Mouse (Mus musculus) cerebellum, adult (tissue): Measurements from ENCODE around the gene Ube2e1.

Source experiments
- ATAC-seq: cut with Nextera tagmentation; 2 replicates; pipeline ENCODE4 v1.9.2; 2017; ENCODE audit warnings: mild to moderate bottlenecking, moderate library complexity, mixed read lengths; ENCODE audit not compliant: insufficient number of reproducible peaks, low FRiP score, low TSS enrichment

The Ube2e1 gene

DNA sequence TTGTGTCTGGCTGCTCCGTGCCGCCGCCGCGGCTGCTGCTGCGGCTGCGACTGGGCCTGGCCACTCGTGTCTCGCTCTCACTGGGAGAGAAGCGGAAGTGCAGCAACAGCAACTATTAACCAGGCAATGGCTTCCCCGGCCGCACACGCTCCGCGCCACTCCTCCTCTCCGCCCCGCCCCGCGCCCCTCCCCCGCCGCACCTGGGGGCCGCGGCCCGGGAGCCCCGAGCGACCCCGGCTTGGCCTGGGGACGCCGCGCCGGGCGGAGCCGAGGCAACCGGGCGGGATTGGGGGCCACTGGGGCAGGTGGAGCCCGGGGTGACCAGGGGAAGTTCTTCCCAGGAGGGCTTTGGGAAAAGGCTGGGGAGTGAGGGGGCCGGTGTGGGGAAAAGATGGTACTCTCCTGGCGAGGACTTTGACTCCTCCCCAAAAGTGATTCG is at the start of gene Ube2e1:
Ube2e1 (minus strand) TSS at position 167 of the 439 bp plus-strand sequence.
- peak; percentile 78 for ATAC-seq

DNA sequence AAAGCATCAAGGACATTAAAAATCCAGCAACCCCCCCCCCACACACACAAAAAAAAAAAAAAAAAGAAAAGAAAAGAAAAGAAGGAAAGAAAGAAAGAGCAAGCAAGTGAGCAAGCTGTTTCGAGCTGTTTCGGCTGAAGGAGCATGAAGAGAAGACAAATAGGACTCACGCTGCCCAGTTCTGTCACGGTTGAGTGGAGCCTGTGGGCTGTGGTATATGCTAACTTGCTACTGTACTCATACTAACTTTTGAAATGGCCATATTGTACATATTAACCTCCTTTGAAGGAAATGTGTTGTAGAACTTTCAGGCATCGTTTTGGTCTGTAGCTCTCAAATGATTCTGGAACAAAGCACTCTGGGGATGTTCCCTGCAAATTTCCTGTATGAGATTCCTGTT is 48.2 kb upstream of the Ube2e1 start:
- no peak for ATAC-seq

DNA sequence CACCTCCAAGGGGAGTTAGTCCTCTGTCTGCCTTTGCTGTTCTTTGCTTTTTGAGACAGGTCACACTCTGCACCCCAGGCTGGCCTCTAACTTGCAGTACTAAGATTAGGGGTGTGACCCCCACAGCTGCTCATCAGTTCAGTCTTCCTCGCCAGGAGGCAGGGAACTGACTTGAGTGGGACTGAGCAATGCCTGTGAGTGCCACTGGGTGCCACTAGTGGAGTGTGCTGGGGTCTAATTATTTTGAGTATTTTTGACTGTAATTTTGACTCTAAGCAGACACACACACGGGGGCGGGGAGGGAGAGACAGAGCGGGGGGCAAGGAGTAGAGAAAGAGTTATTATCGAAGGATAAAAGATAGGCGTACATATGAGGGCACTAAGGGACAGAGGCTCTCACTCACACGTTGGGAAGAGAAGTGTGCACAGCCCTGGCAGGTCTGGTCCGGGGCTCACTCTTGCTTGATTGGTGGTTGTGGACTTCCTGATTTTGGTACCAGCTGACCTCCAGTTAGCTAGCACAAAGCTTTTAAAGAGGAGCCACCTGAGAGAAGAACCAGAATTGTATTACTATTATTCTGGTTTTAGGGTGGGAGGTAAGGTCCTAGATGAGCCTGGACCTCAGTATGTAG is 46.4 kb upstream of the Ube2e1 start:
- no peak for ATAC-seq

- no peak for ATAC-seq
Observed at GRCm38 (mm10) chr14:18376206-18376605, 44.5 kb upstream of the Ube2e1 start.

DNA sequence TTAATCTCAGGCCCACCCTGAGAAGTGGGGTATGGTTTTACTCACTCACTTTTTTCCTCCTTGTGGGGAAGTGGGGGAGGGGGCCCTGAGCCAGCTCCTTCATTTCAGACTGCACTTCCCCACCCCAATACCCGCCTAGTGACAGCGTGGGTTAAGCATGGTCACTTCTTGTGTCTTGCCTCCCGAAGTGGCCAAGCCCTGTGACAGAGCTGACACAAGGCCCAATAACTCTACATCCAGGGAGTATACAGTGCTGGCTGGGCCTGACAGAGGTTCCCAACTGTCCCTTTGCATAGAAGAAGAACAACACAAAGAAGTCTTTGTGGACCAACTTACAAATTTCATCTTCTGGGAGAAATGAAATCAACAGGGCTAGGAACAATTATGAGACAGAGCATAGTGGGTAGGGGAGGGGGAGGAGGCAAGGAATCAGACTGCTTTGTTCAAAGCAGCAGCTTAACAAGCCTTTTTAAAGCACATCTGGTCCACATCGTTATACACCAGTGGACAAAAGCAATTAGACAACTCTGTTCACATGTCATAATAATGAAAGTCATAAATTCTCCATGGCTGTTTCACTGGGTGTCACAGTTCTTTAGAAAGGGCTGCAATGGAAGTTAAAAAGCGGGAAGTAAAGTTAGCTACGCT is 42.2 kb upstream of the Ube2e1 start:
- no peak for ATAC-seq

- ATAC-seq: no peak
Observed at GRCm38 (mm10) chr14:18372761-18373610, 41.3 kb upstream of the Ube2e1 start.

DNA sequence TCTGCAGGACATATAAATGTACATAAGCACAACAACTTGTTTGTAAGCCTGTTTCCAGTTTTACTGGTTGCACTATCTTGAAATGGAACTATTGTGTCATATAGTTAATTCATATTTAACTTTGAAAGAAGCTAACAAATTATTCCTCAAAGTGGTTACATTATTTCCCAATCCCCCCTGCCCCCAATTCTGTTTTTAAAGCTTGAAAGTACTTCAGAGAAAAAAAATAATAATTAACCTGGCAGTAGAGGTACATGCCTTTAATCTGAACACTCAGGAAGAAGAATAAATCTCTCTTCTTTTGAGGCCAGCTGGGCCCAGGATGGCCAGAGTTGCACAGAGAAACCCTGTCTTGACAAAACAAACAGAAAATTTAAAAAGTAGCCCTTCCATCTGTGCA is 37.4 kb upstream of the Ube2e1 start:
- ATAC-seq: no peak

DNA sequence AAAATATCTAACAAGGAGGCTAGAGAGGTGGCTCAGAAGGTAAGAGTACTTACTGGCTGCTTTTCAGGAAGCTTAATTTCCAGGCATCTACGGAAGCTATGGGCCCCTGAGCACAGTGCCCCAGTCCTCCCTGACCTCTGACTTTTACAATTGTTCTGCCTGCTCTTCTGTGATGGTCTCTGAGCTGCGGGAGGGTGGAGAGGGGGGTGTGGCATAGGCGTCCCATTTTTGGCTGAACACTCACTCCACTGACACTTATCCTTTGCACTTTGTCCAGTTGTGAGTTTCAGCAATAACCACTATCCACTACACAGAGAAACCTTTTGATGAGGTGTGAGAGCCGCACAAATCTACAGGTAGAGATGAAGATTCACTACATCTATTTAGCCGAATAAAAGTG is 35.4 kb upstream of the Ube2e1 start:
- ATAC-seq: no peak

DNA sequence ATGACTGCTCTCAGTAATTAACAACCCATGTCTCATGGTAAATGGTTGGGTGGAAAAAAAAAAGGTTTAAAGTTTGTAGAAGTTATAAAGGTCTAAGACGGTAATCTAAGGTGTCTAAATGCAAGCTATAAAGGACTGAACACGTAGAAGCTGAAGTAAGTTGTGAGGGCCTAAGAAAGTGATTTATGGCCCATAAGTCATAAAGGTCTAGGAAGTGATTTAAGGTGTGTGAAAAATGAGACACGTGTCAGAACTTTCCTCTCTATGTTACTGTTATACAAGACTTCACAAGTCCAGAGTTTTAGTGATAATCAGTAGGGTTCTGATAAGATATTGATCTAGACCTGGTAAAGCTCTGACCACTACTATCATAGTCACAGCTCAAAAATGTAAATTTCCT is 32.7 kb upstream of the Ube2e1 start:
- no peak for ATAC-seq

DNA sequence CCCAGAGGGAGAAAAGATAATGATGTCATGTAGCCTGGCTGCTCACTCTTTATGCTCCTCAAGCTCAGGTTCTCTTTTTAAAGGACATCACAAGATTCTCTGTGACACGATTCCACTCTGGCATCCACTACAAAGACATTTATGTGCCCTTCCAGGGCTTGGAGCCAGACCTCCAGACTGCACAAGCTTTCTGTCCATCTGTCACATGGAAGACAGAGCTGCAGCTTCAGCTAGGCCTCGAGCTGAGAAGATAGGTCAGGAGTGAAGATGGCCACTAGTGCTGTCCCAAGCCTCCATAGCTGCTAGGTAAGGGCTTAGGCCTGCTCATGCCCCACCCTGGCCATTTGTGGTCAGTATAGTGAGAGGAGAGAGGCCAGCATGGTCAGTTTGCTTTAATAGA is 24.8 kb upstream of the Ube2e1 start:
- ATAC-seq: peak; percentile 89

DNA sequence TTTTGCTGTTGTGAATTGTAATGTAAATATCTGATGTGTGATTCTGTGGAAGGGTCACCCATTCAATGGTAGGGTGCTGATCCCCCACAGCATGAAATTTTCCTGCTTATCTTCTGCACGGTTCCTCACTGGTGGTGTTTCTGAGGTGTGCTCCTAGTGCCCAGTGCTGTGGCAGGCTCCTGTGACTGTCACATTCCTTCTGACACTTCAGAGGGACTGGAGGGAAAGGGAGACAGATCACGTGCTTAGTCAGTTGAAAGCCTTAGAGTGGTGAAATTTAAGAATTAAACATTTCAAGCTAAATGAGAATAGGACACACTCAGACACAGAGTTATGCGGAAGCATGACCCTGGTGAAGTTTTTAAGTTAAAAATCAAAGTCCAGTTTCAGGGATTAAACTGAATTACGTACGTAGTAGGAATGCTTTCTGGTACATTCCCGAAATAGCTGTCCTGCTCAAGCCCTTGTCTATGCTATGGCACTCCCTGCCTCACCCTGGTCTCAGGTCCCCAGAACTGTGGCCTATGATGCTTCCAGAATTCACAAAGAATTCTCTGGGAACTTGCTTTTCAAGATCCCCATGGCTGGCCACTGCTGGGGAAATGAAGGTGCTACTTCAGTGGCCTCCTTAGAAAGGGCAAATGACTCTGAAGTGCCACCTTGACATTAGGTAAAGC is 24.0 kb upstream of the Ube2e1 start:
- ATAC-seq: no peak

- ATAC-seq: no peak
Observed at GRCm38 (mm10) chr14:18353525-18353924, 21.9 kb upstream of the Ube2e1 start.

GRCm38 (mm10) chr14:18352934-18353333 is 21.3 kb upstream of the Ube2e1 start:
- no peak for ATAC-seq

DNA sequence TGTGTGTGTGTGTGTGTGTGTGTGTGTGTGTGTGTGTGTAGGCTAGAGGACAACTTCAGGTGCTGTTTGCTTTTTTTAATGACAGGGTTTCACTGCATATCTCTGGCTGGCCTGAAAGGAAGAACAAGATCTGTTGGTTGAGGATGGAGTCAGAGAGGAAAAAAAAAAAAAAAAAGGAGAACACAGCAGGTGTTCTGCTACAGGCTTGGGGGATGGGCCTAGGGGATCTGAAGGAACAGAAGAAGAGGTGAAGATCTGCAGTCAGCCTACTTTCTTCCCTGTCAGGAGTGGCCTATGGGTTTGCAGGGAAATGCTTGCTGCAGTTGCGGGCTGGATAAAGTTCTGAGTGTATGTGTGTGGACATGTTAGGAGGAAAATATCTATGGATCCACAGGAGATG is 19.0 kb upstream of the Ube2e1 start:
- no peak for ATAC-seq

- no peak for ATAC-seq
Observed at GRCm38 (mm10) chr14:18349871-18350270, 18.2 kb upstream of the Ube2e1 start.

DNA sequence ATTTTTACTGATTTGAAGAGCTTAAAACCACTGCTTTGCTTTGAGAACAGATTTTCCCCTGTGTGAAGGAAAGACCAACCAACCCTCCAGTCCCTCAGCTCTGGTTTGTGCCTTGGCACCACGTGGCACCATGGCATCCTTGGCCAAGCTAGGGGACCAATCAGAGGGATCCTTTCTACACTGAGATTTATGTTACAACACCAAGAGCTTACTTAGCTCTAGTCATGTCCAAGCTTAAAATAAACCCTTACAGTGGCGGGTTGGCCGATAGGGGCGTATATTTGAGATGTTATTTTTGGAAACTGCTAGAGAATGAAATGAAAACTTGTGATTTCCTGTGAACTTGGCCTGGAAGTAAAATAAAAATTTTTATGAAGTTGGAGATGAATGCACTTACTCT is 11.9 kb upstream of the Ube2e1 start:
- no peak for ATAC-seq

- no peak for ATAC-seq
Observed at GRCm38 (mm10) chr14:18342749-18343148, 11.1 kb upstream of the Ube2e1 start.

GRCm38 (mm10) chr14:18341088-18341487 is 9.4 kb upstream of the Ube2e1 start:
- peak; percentile 90 for ATAC-seq

DNA sequence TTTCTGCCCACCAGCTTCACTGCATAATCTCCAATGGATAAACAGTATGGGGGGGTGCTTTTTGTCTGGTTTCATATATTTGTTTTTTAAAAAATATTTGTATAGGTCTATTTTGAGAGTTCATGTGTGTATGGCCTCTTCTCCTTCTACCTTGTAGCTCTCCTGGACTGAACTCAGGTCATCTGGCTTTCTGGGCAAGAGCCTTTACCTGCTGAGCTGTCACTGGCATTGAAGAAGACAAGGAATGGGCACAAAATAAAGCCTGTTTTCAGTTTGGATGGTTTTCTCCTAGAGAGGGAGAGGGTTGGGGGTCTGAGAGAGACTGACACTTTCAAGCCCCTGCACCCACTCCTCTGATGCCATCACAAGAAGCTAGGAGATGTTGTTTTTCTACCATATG is 4.4 kb upstream of the Ube2e1 start:
- no peak for ATAC-seq

DNA sequence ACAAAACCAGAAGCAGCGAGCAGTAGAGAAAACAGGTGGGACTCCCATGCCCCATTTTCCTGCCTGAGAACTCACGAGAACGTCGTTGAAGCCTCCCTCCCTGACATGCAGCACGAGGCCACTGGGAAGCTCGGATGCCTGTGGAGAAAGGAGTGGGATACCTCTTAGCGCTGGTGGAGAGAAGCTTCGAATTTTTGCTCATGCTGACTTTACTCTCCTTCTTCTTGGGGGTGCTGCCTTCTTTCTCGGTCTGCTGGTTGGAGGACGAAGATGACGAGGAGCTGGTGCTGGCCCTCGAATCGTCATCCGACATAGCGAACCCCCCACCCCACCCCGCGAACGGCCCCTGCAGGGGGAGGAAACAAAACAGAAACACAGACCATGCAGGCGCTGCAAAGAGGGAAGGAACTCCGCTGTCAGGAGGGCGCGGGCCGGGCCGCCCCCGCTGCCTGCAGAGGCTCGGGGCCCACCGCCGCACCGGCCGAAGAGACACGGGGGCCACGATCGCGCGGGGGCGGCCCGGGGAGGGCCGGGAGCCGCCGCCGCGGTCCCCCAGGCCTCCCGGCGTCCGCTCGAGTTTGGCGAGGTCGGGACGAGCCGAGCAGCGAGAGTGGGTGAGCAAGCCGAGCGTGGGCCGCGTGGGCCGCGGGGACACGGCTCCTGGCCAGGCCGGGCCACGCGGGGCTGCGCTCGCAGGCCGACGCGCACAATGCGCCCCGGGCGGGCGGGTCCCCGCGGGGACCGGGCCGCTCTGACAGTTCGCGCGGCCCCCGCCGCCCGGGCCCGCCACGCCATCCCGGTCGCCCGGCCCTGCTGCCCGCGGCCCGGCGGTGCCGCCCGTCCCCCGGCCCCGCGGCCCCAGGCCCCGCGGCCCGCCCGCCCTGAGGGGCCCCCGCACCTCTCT is 618 bp downstream of the Ube2e1 start:
- peak; percentile 49 for ATAC-seq
